Mouse (Mus musculus): ENCODE data around the gene Mef2a. TPM values are rescaled to one million over a fixed set of nuclear protein-coding genes. Genes with fewer than 3 reads are reported as not detected.

The Mef2a gene
- 100 to 1,000 TPM; 151 to 157 TPM for total RNA-seq (2021)
- long read RNA-seq, experiment 1, full-length matches to known transcripts, result 39 of 98 reads
- long read RNA-seq, experiment 1, partial matches to known transcripts, result 6 of 98 reads
- long read RNA-seq, experiment 1, other reads (novel, unspliced or antisense), result 53 of 98 reads
- long read RNA-seq, experiment 2, full-length matches to known transcripts, result 56 of 143 reads
- long read RNA-seq, experiment 2, partial matches to known transcripts, result 13 of 143 reads
- long read RNA-seq, experiment 2, other reads (novel, unspliced or antisense), result 74 of 143 reads

DNA sequence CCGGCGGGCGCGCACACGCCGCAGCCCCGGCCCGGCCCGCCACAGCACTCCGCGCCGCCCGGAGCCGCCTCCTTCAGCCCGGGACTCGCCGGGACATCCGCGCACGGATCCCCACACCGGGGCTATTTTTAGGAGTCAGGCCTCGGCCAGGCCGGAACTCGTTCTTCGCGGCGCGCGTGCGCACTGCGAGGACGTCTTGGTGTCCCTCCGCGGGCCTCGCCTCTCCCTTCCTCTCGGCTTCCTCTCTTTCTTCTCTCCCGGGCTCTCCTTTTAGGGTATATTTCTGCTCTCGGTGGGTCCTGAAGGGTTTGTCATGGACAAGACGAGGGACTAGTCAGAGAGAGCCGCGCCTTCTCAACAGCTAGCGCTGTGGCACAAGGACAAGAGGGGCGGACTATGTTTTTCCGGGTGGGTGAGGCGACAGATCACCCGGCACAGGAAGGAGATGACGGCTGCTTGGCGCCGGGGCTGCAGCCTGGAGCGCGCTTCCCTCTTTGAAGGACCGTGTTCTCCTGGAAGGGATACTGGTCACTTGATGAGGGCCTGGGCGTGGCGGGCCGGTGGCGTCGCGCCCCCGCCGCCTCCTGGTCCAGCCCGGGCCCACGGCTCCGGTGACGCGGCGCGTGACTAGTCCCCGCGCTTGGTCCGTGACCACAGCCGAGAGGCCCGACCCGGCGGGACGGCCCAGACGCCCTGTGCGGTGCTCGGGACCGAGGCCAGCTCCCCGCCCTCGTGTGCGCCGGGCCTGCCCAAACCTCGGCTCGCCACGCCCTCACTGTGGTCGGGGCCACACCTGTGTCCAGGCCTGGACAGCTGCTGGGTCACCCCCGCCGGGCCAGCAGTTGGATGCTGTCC lies at the start of gene Mef2a:
Gene Mef2a (minus strand): TSS at position 130 of the 855 bp plus-strand sequence.
- Histone ChIP-seq H3K27ac (peak within 1 kb of the TSS; percentile 100), H3K4me3 (peak within 1 kb of the TSS; percentile 89)
- no peak for TF ChIP-seq CTCF (conservative IDR thresholded peaks at IDR 0.05)
- DNase-seq (ENCODE audit: low spot score in 2 of 2), result peak; percentile 92 to 96

GRCm38 (mm10) chr7:67421476-67422186 lies 49.0 kb upstream of the Mef2a start:
- Histone ChIP-seq H3K4me3 (no peak overlapping the region), H3K27ac (peak overlapping the region; percentile 65)
- DNase-seq (ENCODE audit: low spot score in 2 of 2), result no peak
- TF ChIP-seq CTCF (conservative IDR thresholded peaks at IDR 0.05), result no peak

- Histone ChIP-seq H3K27ac (peak overlapping the region; percentile 65), H3K4me3 (no peak overlapping the region)
- no peak for DNase-seq (ENCODE audit: low spot score in 2 of 2)
- no peak for TF ChIP-seq CTCF (conservative IDR thresholded peaks at IDR 0.05)
Observed at GRCm38 (mm10) chr7:67421088-67421475, 48.4 kb upstream of the Mef2a start.

DNA sequence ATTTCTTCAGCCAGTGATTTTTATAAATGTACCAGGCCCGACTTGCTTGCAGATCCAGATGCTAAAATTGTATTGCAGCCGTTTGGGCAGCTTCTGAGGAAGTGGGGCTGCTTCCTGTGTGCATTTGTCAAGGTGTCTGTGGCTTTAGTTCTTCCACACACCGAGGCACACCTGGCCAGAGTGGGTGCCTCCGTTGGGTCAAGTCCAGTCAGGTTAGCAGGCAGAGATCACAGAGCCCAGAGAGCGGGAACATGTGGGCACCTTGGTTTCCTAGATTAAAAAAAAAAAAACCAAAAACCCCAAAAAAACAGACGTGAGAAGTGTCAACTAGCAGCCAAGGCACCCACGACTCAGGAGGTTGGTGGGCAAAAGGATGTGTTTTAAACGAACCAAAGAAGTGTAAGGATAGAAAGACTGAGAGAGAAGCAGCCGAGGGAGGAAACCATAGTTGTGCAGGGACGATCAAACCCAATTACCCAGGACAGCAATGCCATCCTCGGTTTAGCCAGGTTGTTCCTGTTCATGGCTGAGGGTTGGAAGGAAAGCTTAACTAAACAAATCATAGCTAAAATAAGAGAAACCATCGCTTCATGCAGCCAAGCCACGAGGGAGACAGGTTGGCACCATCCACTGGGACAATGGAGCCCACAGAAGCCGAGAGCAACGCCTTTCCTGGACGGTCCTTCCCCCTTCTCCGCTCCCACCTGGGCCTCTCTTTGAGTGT lies 47.1 kb upstream of the Mef2a start:
- H3K4me3 ChIP-seq, result no peak overlapping the region
- no peak overlapping the region for H3K27ac ChIP-seq
- no peak for TF ChIP-seq CTCF (conservative IDR thresholded peaks at IDR 0.05)
- no peak for DNase-seq (ENCODE audit: low spot score in 2 of 2)

- TF ChIP-seq CTCF (conservative IDR thresholded peaks at IDR 0.05), result no peak
- Histone ChIP-seq H3K4me3 (no peak overlapping the region), H3K27ac (no peak overlapping the region)
- no peak for DNase-seq (ENCODE audit: low spot score in 2 of 2)
Observed at GRCm38 (mm10) chr7:67418122-67418521, 45.5 kb upstream of the Mef2a start.

DNA sequence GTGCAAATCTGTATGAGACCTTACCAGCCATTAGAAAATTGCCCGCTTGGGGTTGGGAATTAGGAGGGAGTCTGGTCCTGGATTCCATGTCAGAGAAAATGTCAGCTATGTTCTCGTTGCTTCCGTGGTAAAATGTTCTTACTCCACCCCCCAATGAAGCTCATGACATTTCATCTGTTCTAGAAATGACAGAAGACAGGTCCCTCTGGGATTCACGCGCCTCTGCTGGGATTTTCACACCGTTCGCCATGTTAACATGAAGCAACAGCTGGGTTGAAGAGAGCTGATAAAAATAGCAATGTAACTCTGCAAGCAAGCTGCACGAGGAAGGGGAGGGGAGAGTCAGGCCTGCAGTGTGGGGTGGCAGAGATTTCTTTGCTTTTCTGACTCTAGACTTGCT lies 42.1 kb upstream of the Mef2a start:
- Histone ChIP-seq H3K27ac (peak overlapping the region; percentile 15; the same call in 1 of the 2 replicates), H3K4me3 (no peak overlapping the region)
- DNase-seq (ENCODE audit: low spot score in 2 of 2), result peak in 1 of 2 experiments; percentile 9
- TF ChIP-seq CTCF (conservative IDR thresholded peaks at IDR 0.05), result no peak

- no peak for DNase-seq (ENCODE audit: low spot score in 2 of 2)
- Histone ChIP-seq H3K27ac (no peak overlapping the region), H3K4me3 (no peak overlapping the region)
- TF ChIP-seq CTCF (conservative IDR thresholded peaks at IDR 0.05), result no peak
Observed at GRCm38 (mm10) chr7:67412686-67413085, 40.0 kb upstream of the Mef2a start.

DNA sequence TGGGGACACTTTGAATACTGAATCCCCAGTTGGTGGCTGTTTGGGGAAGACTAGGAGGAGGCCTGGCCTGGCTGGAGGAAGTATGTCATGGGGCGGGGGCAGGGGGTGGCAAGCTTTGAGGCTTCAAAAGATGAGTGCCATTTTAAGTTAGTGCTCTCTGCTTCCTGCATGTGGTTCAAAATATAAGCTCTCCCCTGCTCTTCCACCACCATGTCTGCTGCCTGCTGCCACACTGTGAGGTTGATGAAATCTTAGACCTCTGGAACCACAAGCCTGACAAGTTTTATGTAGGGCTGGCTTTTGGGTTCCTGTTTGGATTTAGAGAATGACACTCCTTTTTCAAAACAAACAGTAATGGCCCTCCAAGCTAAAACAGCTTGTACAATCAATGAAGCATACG lies 34.4 kb upstream of the Mef2a start:
- Histone ChIP-seq H3K4me3 (no peak overlapping the region), H3K27ac (peak overlapping the region; percentile 57; the same call in 1 of the 2 replicates)
- no peak for DNase-seq (ENCODE audit: low spot score in 2 of 2)
- TF ChIP-seq CTCF (conservative IDR thresholded peaks at IDR 0.05), result no peak

GRCm38 (mm10) chr7:67404176-67404575 lies 31.5 kb upstream of the Mef2a start:
- no peak for DNase-seq (ENCODE audit: low spot score in 2 of 2)
- no peak overlapping the region for H3K4me3 ChIP-seq
- H3K27ac ChIP-seq, result no peak overlapping the region
- TF ChIP-seq CTCF (conservative IDR thresholded peaks at IDR 0.05), result no peak

GRCm38 (mm10) chr7:67402353-67402752 lies 29.7 kb upstream of the Mef2a start:
- no peak overlapping the region for H3K27ac ChIP-seq
- TF ChIP-seq CTCF (conservative IDR thresholded peaks at IDR 0.05), result no peak
- no peak for DNase-seq (ENCODE audit: low spot score in 2 of 2)
- no peak overlapping the region for H3K4me3 ChIP-seq

- no peak for DNase-seq (ENCODE audit: low spot score in 2 of 2)
- Histone ChIP-seq H3K4me3 (no peak overlapping the region), H3K27ac (no peak overlapping the region)
- TF ChIP-seq CTCF (conservative IDR thresholded peaks at IDR 0.05), result no peak
Observed at GRCm38 (mm10) chr7:67401379-67401778, 28.7 kb upstream of the Mef2a start.

DNA sequence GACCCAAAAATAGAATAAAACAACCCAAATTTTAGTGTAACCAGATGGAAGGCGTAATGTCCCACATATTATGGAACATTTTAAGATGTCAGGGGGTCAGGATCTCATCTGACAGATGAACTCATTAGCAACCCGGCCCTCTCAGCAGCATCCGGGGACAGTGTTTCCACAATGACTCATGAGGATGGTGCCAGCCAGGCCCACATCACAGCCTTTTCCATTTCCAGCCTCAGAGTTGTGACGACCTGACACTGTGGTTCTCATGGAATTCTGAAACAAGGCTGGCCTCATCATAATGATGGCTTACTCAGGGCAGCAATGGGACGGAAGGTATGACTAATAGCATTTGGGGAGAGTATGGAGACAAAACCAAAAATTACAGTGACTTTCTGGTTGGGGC lies 18.1 kb upstream of the Mef2a start:
- Histone ChIP-seq H3K27ac (no peak overlapping the region), H3K4me3 (no peak overlapping the region)
- TF ChIP-seq CTCF (conservative IDR thresholded peaks at IDR 0.05), result no peak
- no peak for DNase-seq (ENCODE audit: low spot score in 2 of 2)
